Mouse (Mus musculus): ENCODE data around the gene Tlr5. TPM values are rescaled to one million over a fixed set of nuclear protein-coding genes. Genes with fewer than 3 reads are reported as not detected.

Tlr5 gene
- total and polyA plus RNA-seq, 3 experiments: not detected

DNA sequence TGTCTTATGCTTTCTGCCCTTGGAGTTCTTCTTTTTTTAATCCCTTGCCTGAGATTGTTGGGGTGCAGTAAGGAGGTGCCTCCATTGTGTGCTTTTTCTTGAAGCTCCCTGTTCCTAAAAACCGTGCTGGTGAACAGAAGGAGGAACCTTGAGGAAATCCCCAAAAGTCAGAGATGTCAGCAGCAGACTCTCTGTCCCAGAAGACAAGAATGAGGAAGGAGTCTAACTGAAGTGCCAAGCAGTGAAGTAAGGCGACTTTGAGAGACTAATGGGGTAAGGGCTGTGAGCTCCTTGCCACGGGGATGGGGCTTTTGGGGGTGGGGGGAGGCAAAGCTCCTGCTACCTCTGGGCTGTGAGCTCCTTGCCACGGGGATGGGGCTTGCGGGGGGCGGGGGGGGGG, 19.1 kb upstream of the Tlr5 start:
- dilution Hi-C loops (cut with MboI; ENCODE audit: extremely low pct_ligation_motif_present, extremely low pct_unique_long_range_greater_than_20kb, low sequenced_read_pairs): no loop called here
- Histone ChIP-seq H3K9ac (ENCODE audit: insufficient read depth, low read depth) (no peak overlapping the region), H3K27ac (ENCODE audit: insufficient read depth, low read depth) (no peak overlapping the region), H3K4me1 (ENCODE audit: control insufficient read depth in 1 of 2, insufficient read depth in 2 of 2) (peaks cover 0 to 15% of the 10 kb centered on the region in 2 experiments; a peak in 2 of 4 replicates), H3K4me2 (ENCODE audit: insufficient read depth, low read depth, poor library complexity, severe bottlenecking) (no peak overlapping the region), H3K4me3 (replicated peaks in 1 of 3; ENCODE audit: low read depth in 2 of 3, low read length in 2 of 3, poor library complexity in 1 of 3) (no peak overlapping the region), H3K36me3 (replicated peaks in 1 of 2; ENCODE audit: control insufficient read depth in 1 of 2, insufficient read depth in 1 of 2, low read length in 1 of 2) (no peaks in the 10 kb centered on the region), H3K27me3 (replicated peaks) (no peaks in the 10 kb centered on the region), H3K9me3 (replicated peaks; ENCODE audit: low read length) (no peaks in the 10 kb centered on the region), H3K79me2 (replicated peaks; ENCODE audit: control insufficient read depth, extremely low read depth, insufficient read depth, poor library complexity, severe bottlenecking) (no peaks in the 10 kb centered on the region)
- TF ChIP-seq E2F4 (IDR thresholded peaks at IDR 0.05; ENCODE audit: insufficient replicate concordance, low read depth, low read length) (no peak), TCF12 (IDR thresholded peaks at IDR 0.05; ENCODE audit: low read depth, low read length) (no peak), POLR2A (IDR thresholded peaks at IDR 0.05; ENCODE audit: low read depth, low read length) (no peak), CHD2 (IDR thresholded peaks at IDR 0.05; ENCODE audit: low read length) (no peak), NELFE (IDR thresholded peaks at IDR 0.05; ENCODE audit: low read depth, low read length) (no peak), MAX (IDR thresholded peaks at IDR 0.05; ENCODE audit: low read length) (no peak), CHD1 (IDR thresholded peaks at IDR 0.05; ENCODE audit: low read depth, low read length) (no peak), ZKSCAN1 (IDR thresholded peaks at IDR 0.05; ENCODE audit: borderline replicate concordance, low read depth, low read length) (no peak), BHLHE40 (IDR thresholded peaks at IDR 0.05; ENCODE audit: low read depth, low read length) (no peak), PAX5 (IDR thresholded peaks at IDR 0.05; ENCODE audit: low read length) (no peak), ETS1 (conservative IDR thresholded peaks at IDR 0.05; ENCODE audit: low read depth, low read length) (no peak), MYC (IDR thresholded peaks at IDR 0.05; ENCODE audit: low read depth, low read length) (no peak), KAT2A (IDR thresholded peaks at IDR 0.05; ENCODE audit: insufficient replicate concordance, low read length) (no peak), UBTF (IDR thresholded peaks at IDR 0.05; ENCODE audit: low read depth, low read length) (no peak)
- in situ Hi-C loops (cut with MboI; ENCODE audit: low pct_ligation_motif_present, low pct_unique_long_range_greater_than_20kb, low sequenced_read_pairs): no loop called here
- no peak for DNase-seq (ENCODE audit: extremely low read depth)

DNA sequence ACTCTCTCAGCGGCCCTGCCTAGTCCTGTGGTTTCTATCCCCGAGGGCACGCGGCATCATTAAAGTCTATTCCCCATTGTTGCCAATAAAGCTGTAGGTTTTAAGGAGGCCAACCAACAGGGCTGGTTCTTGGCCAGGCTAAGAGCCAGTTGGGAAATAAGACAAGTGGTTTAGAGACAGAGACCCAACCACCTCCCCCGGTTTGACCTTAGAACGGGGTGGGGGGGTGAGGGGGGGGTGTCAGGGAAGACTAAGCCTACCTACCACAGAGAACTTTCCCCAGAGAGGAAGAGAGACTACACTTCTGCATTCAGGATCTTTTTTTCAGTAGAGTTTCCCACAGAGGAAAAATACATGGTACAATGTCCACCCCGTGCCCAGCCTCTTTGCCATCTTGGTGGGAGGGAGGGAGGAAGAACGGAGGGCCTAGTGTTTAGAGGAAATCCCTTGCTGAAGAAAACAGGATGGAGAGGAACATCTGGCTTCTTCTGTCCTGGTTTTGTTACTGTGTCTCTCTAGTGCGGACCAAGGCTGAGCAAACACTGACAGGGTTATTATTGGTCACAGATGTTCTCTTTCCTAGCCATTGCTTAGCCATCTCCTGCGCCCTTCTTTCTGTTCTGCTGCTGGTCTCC, 17.0 kb upstream of the Tlr5 start:
- Histone ChIP-seq H3K9me3 (replicated peaks; ENCODE audit: low read length) (no peaks in the 10 kb centered on the region), H3K4me3 (replicated peaks in 1 of 3; ENCODE audit: low read depth in 2 of 3, low read length in 2 of 3, poor library complexity in 1 of 3) (no peak overlapping the region), H3K79me2 (replicated peaks; ENCODE audit: control insufficient read depth, extremely low read depth, insufficient read depth, poor library complexity, severe bottlenecking) (no peaks in the 10 kb centered on the region), H3K27me3 (replicated peaks) (no peaks in the 10 kb centered on the region), H3K36me3 (replicated peaks in 1 of 2; ENCODE audit: control insufficient read depth in 1 of 2, insufficient read depth in 1 of 2, low read length in 1 of 2) (no peaks in the 10 kb centered on the region), H3K4me2 (ENCODE audit: insufficient read depth, low read depth, poor library complexity, severe bottlenecking) (no peak overlapping the region), H3K4me1 (ENCODE audit: control insufficient read depth in 1 of 2, insufficient read depth in 2 of 2) (peaks cover 0 to 14% of the 10 kb centered on the region in 2 experiments; a peak in 2 of 4 replicates), H3K27ac (ENCODE audit: insufficient read depth, low read depth) (no peak overlapping the region), H3K9ac (ENCODE audit: insufficient read depth, low read depth) (no peak overlapping the region)
- dilution Hi-C loops (cut with MboI; ENCODE audit: extremely low pct_ligation_motif_present, extremely low pct_unique_long_range_greater_than_20kb, low sequenced_read_pairs): no loop called here
- TF ChIP-seq MYC (IDR thresholded peaks at IDR 0.05; ENCODE audit: low read depth, low read length) (no peak), E2F4 (IDR thresholded peaks at IDR 0.05; ENCODE audit: insufficient replicate concordance, low read depth, low read length) (no peak), CHD1 (IDR thresholded peaks at IDR 0.05; ENCODE audit: low read depth, low read length) (no peak), TCF12 (IDR thresholded peaks at IDR 0.05; ENCODE audit: low read depth, low read length) (no peak), UBTF (IDR thresholded peaks at IDR 0.05; ENCODE audit: low read depth, low read length) (no peak), IRF4 (IDR thresholded peaks at IDR 0.05; ENCODE audit: low read depth, low read length) (no peak), PAX5 (IDR thresholded peaks at IDR 0.05; ENCODE audit: low read length) (no peak), CTCF (conservative IDR thresholded peaks at IDR 0.05 in 1 of 2, IDR thresholded peaks at IDR 0.05 in 1 of 2; ENCODE audit: low read depth in 2 of 2, low read length in 2 of 2) (no peak), NRF1 (IDR thresholded peaks at IDR 0.05; ENCODE audit: low read depth, low read length) (no peak), MAX (IDR thresholded peaks at IDR 0.05; ENCODE audit: low read length) (no peak), RAD21 (IDR thresholded peaks at IDR 0.05; ENCODE audit: low read depth, low read length) (no peak), HCFC1 (IDR thresholded peaks at IDR 0.05; ENCODE audit: low read depth, low read length) (no peak), ETS1 (conservative IDR thresholded peaks at IDR 0.05; ENCODE audit: low read depth, low read length) (no peak), MAZ (IDR thresholded peaks at IDR 0.05; ENCODE audit: low read depth, low read length) (no peak), POLR2AphosphoS2 (IDR thresholded peaks at IDR 0.05; ENCODE audit: low read depth, low read length) (no peak), BHLHE40 (IDR thresholded peaks at IDR 0.05; ENCODE audit: low read depth, low read length) (no peak)
- in situ Hi-C loops (cut with MboI; ENCODE audit: low pct_ligation_motif_present, low pct_unique_long_range_greater_than_20kb, low sequenced_read_pairs): no loop called here
- no peak for DNase-seq (ENCODE audit: extremely low read depth)

Measured in CH12.LX (cell line).